Mouse (Mus musculus) left cerebral cortex, postnatal 36 days (tissue): ENCODE data around the gene Actg2. TPM values are rescaled to one million over a fixed set of nuclear protein-coding genes. Genes with fewer than 3 reads are reported as not detected.

ENCODE experiments used
- DNase-seq, 2 experiments: peaks; one replicate each; pipeline ENCODE4 v3.0.0; 2021 to 2022; ENCODE audit warnings: low spot score in 2 of 2, mixed read lengths in 1 of 2
- intact Hi-C: fragments of 180-260 bp; cut with DNase I; formaldehyde crosslinking; loops from one replicate; pipeline ENCODE4 v1.15.1; 2025
- total RNA-seq, 2 experiments: library from RNA; stranded (reverse); gene quantifications; 2 replicates each; pipeline ENCODE4 v1.2.3; 2021

Gene Actg2
- total RNA-seq, 2 experiments from 2014 or later = not detected

GRCm38 (mm10) chr6:83487298-83487697 lies 48.8 kb downstream of the Actg2 start:
- DNase-seq = no peak
- intact Hi-C loops = no loop called here

DNA sequence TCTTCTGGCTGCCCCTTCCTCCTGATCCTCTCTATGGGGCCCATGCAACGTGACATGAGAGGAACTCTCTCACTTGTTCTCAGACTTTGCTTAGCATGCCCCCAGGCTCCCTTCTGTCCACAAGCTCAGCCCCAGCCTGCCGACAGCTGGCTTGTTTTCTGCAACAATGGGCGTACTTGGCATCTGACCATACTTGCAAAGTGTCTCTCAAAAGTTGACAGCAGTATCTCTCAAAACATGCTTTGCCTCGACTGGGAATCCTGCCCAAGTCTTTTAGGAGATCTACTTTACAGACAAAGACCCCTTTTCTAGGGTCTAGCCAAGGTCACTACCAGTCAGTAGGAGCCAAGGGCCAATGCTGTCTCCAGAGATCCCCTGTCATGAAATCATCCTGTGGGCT lies 50.2 kb downstream of the Actg2 start:
- no peak for DNase-seq
- intact Hi-C loops = no loop called here

DNA sequence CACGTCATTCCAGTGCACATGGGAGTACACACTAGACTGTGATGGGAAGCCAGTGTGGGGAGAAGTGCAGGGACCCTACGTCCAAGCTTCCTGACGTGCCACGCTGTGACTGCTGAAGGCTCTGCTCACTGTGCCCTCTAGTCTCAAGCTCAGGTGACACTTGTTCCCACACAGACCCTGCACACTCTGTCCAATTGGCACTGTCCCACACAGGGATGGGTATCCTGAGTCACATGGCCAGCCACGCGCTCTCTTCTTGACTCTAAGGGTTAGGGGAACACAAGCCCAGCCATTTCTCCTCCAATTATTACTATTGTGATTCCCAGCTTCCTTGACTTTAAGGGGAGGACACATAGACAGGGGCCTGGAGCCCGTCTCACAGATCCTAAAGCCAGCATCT lies 52.3 kb downstream of the Actg2 start:
- intact Hi-C loops = no loop called here
- DNase-seq = no peak

DNA sequence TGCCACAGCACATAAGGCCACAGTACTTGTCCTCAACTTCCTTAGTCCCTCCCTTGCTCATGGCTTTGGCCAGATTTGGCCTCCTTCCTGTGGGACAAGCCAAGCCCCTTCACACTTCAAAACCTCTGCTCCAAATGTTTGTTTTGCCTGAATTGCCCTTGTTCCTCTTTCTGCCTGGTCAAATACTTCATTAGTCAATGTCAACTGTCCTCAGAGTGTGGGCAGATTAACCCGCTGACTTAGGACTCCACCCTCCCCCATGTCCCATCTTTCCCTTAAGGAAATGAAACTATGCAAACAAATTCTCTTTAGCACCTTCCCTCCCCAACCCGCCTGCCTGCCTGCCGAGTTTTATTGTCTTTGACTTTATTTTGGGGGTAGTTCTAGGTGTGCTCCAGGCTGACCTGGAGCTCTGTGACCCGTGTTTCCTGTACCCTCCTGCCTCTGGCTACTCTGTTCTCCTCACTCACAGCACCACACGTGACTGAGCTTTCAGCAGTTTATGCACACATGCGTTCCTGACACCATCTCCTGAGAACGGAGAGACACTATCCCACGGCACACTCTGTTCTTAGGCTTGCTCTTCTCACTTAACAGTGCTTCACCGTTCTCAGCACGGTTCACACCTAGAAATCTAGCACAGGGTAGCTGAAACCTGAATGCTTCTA lies 53.5 kb downstream of the Actg2 start:
- no peak for DNase-seq
- intact Hi-C loops = no loop called here

- no peak for DNase-seq
- intact Hi-C loops = no loop called here
These were observed 55.9 kb downstream of the Actg2 start for GRCm38 (mm10) chr6:83480019-83480655.

- intact Hi-C loops = no loop called here
- no peak for DNase-seq
These were observed 56.9 kb downstream of the Actg2 start for GRCm38 (mm10) chr6:83479193-83479592.

DNA sequence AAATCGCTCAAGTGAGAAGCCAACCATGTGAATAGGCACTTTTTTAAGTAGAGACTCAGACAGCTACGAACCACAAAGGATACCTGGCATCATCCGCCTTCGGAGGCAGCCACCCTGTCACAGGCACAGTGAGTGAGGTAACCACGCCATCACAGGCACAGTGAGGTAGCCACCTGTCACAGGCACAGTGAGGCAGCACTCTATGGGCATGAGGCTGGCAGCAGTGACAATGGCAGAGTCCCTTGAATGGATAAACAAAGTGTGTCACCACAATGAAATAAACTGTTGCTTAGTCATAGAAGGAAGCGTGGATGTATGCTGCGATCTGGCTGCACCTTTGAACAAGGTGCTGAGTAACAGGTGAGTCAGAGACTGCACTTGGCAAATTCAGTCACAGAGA lies 57.4 kb downstream of the Actg2 start:
- DNase-seq = no peak
- intact Hi-C loops = no loop called here

- no peak for DNase-seq
These were observed 57.8 kb downstream of the Actg2 start for GRCm38 (mm10) chr6:83478217-83478616.

GRCm38 (mm10) chr6:83475431-83475830 lies 60.6 kb downstream of the Actg2 start:
- intact Hi-C loops = no loop called here

More at GRCm38 (mm10) chr6:83478217-83478616, 57.8 kb downstream of the Actg2 start:
- intact Hi-C loops = no loop called here

GRCm38 (mm10) chr6:83473240-83473639 lies 62.8 kb downstream of the Actg2 start:
- DNase-seq = no peak
- intact Hi-C loops = no loop called here

More at GRCm38 (mm10) chr6:83475431-83475830, 60.6 kb downstream of the Actg2 start:
- no peak for DNase-seq

DNA sequence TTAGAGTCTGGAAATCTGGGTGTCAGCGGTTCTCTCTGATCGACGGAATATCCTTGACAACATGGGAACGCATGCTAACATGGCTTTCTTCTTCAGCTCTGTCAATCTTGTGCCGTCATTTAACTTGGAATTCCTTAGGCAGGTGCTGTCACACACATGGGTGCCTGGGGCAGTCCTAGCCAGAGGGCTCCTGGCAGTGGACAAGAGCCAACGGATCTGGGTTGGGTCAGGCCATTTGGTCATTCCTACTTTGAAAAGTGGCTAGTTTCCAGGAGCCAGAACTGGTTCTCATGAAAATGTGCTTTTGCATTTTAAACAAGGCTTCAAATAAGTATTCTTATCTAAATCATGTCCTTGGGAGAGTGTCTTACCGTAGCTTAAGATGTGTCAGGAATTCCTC lies 64.3 kb downstream of the Actg2 start:
- no peak for DNase-seq
- intact Hi-C loops = no loop called here

- intact Hi-C loops = no loop called here
- no peak for DNase-seq
These were observed 72.1 kb downstream of the Actg2 start for GRCm38 (mm10) chr6:83464011-83464410.

Other genes with a start within 250 kb of the Actg2 start
- 1 to 10 TPM; 4.6 to 6.2 TPM for gene Mthfd2, start 210.4 kb downstream of the Actg2 start, total RNA-seq
- 10 to 100 TPM; 19.0 to 20.8 TPM for gene Mob1a, start 210.2 kb downstream of the Actg2 start, total RNA-seq
- gene Bola3, start 187.1 kb downstream of the Actg2 start, total RNA-seq = 10 to 100 TPM; 46.8 to 50.5 TPM
- 10 to 100 TPM; 63.7 to 77.2 TPM for gene Tet3, start 77.2 kb downstream of the Actg2 start, total RNA-seq
- 10 to 100 TPM; 19.8 to 29.9 TPM for gene Dguok, start 29.3 kb downstream of the Actg2 start, total RNA-seq
- gene Stambp, start 36.5 kb upstream of the Actg2 start, total RNA-seq = 10 to 100 TPM; 30.9 to 35.3 TPM
- not detected for gene Clec4f, start 119.9 kb upstream of the Actg2 start, total RNA-seq
- not detected for gene Cd207, start 141.6 kb upstream of the Actg2 start, total RNA-seq
- not detected for gene Vax2, start 175.0 kb upstream of the Actg2 start, total RNA-seq
- gene Atp6v1b1, start 206.7 kb upstream of the Actg2 start, total RNA-seq = not detected
- not detected for gene Ankrd53, start 226.4 kb upstream of the Actg2 start, total RNA-seq
- 10 to 100 TPM; 47.0 to 47.9 TPM for gene Tex261, start 239.5 kb upstream of the Actg2 start, total RNA-seq